ENCODE assay signal across 31 mouse cellular contexts in the genomic region with DNA sequence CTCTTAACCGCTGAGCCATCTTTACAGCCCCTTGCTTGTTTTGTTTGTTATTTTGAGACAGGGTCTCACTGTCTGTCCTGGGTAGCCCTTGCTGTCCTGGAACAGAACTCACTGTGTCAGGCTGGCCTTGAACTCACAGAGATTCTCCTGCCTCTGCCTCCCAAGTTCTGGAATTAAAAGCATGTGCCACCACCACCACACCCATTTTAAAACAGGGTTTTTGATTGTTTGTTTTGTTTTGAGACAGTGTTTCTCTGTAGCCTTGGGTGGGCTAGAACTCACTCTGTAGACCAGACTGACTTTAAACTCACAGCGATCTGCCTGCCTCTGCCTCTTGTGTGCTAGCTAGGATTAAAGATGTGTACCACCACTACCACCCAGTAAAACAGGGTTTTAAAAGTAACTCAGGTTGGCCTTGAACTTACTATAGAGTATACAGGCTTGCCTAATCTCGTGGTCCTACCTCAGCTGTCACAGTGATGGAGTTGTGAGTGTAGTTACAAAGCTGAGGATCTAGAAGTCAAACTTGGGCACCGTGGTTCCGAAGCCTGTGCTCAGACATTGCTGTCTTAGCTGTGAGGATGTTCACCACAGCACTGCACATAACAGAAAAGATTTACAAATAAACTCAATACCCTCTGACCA.
"Had no signal": no experiment of that assay in that cellular context is flagged by ENCODE, and none has a peak within 500 bp of the region (broad histone marks: within the 10 kb centered on the region; RNA-seq: fewer than 3 reads in every experiment).

No protein-coding gene starts in this region.

- H3K4me3 ChIP-seq: limb, embryonic 10.5 days; limb, embryonic 12.5 days; limb, embryonic 13.5 days; limb, embryonic 15.5 days; liver, embryonic 12.5 days; liver, embryonic 13.5 days; liver, embryonic 15.5 days; lung, embryonic 15.5 days; megakaryocyte, embryonic 14.5 days; midbrain, embryonic 10.5 days; midbrain, embryonic 12.5 days; midbrain, embryonic 13.5 days; midbrain, embryonic 15.5 days; myocyte; neural tube, embryonic 12.5 days had no signal

- ATAC-seq: liver, embryonic 12.5 days; liver, postnatal 0 days; lung, postnatal 0 days; midbrain, embryonic 13.5 days; midbrain, embryonic 15.5 days; midbrain, embryonic 16.5 days had no signal

- H3K9me3 ChIP-seq: limb, embryonic 10.5 days; limb, embryonic 12.5 days; limb, embryonic 13.5 days; limb, embryonic 15.5 days; liver, embryonic 12.5 days; liver, embryonic 13.5 days; liver, embryonic 15.5 days; lung, embryonic 15.5 days; midbrain, embryonic 10.5 days; midbrain, embryonic 12.5 days; midbrain, embryonic 13.5 days; midbrain, embryonic 15.5 days; neural tube, embryonic 12.5 days had no signal

- H3K27ac ChIP-seq: limb, embryonic 10.5 days; limb, embryonic 12.5 days; limb, embryonic 13.5 days; limb, embryonic 15.5 days; liver, embryonic 12.5 days; liver, embryonic 13.5 days; liver, embryonic 14.5 days; liver, embryonic 15.5 days; lung, embryonic 15.5 days; macrophage; midbrain, embryonic 10.5 days; midbrain, embryonic 12.5 days; midbrain, embryonic 13.5 days; midbrain, embryonic 15.5 days; neural tube, embryonic 12.5 days had no signal

- H3K36me3 ChIP-seq: limb, embryonic 13.5 days; limb, embryonic 15.5 days; liver, embryonic 12.5 days; liver, embryonic 13.5 days; liver, embryonic 15.5 days; lung, embryonic 15.5 days; midbrain, embryonic 10.5 days; midbrain, embryonic 12.5 days; midbrain, embryonic 13.5 days; midbrain, embryonic 15.5 days; neural tube, embryonic 12.5 days had no signal

- H3K9ac ChIP-seq: limb, embryonic 12.5 days; limb, embryonic 13.5 days; limb, embryonic 15.5 days; liver, embryonic 12.5 days; liver, embryonic 13.5 days; liver, embryonic 14.5 days; liver, embryonic 15.5 days; liver, postnatal 0 days; lung, embryonic 14.5 days; lung, embryonic 15.5 days; midbrain, embryonic 12.5 days; midbrain, embryonic 13.5 days; midbrain, embryonic 15.5 days; neural tube, embryonic 12.5 days had no signal

- H3K4me2 ChIP-seq: limb, embryonic 12.5 days; limb, embryonic 13.5 days; limb, embryonic 15.5 days; liver, embryonic 12.5 days; liver, embryonic 13.5 days; liver, embryonic 15.5 days; lung, embryonic 14.5 days; lung, embryonic 15.5 days; midbrain, embryonic 11.5 days; midbrain, embryonic 12.5 days; midbrain, embryonic 13.5 days; midbrain, embryonic 15.5 days; neural tube, embryonic 12.5 days had no signal

- DNase-seq: left cerebral cortex, postnatal 4 days; liver; liver, embryonic 13.5 days; liver, postnatal 0 days; lung, adult 18-20 months; lung, adult 2 months; lung, embryonic 14.5 days; lung, postnatal 10 days; lung, postnatal 14 days; lung, postnatal 36 days; lung, postnatal 4 days; midbrain, embryonic 14.5 days had no signal
